Mouse (Mus musculus) neutrophil, adult 5-6 weeks (primary cell): ENCODE measurements around the gene Pkm. TPM values are rescaled to one million over a fixed set of nuclear protein-coding genes. Genes with fewer than 3 reads are reported as not detected.
A peak's percentile ranks its signal among the peaks of the same experiment; 100 is the strongest.

ENCODE experiments used
- ATAC-seq: fragments of 151-379, 151-347 bp; 2 replicates; pipeline ENCODE4 v1.8.0; 2017; ENCODE audit warnings: mild to moderate bottlenecking, moderate TSS enrichment; ENCODE audit not compliant: insufficient number of reproducible peaks, poor library complexity, low FRiP score, severe bottlenecking; ENCODE audit errors: extremely low read depth
- total RNA-seq: library from RNA; stranded (forward); fragments of 200-1000 nt; gene quantifications from 2 replicates; pipeline ENCODE4 v1.2.3, GENCODE M21; 2017

Pkm gene
- total RNA-seq: 837 and 859 TPM in 2 replicates

DNA sequence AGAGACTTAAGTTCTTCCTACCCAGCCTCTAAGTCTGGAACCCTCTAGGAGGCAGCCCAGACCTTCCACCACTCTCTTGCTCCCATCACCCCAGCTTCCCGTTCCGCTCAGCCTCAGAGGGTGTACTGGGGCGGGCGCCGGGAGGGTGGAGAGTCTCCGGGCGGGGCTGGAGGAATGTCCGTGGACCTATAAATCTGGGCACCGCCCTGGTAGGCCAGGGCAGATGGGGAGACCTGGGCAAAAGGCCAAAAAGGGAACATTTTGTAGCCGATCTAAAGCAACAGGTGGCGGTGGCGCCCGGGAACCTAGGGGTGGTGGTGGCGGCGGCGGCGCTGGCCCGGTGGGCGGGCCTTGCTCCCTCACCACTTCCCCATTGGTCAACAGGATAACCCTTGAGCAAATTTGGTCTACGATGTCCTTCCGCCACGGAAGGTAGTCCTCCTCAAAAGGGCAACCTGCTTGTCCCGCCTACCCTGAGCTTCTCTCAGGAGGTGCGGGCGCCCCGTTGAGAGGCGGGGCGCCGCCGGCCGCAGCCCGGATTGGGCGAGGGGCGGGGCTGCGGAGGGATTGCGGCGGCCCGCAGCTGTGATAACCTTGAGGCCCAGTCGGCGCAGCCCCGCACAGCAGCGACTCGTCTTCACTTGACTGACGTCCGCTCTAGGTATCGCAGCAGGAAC is at the start of gene Pkm:
TSS of gene Pkm (plus strand) at position 411 of the 677 bp plus-strand sequence.
- peak; percentile 79 for ATAC-seq

DNA sequence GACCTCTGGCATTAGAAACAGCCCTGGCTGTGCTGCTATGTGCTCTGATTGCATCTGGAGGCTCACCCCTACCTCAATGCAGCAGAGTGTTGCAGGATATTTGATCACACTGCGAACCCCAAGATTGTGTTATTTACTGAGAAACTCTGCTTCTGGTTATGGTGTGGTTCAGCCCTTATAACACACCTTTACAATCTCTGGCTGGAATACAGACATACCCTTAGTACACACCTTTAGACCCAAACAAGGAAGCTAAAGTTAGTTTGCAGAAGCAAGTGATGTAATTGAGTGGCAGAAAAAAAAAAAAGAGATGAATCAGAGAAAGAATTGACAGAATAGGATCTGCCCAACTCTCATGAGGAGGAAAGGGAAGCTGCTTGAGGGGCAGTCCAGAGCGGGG is 45.2 kb upstream of the Pkm start:
- ATAC-seq: no peak

DNA sequence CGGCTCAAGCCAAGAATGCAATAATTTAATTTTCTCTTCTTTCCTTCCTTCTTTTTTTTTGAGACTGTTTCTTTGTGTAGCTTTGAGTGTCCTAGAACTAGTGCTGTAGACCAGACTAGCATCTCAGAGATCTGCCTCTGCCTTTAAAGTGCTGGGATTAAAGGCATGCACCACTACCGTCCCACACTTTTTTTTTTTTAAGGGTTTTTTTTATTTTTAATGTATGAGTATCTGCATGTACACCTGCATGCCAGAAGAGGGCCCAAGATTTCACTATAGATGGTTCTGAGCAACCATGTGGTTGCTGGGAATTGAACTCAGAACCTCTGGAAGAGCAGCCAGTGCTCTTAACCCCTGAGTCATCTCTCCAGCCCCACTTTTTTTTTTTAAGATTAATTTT is 40.4 kb upstream of the Pkm start:
- no peak for ATAC-seq

DNA sequence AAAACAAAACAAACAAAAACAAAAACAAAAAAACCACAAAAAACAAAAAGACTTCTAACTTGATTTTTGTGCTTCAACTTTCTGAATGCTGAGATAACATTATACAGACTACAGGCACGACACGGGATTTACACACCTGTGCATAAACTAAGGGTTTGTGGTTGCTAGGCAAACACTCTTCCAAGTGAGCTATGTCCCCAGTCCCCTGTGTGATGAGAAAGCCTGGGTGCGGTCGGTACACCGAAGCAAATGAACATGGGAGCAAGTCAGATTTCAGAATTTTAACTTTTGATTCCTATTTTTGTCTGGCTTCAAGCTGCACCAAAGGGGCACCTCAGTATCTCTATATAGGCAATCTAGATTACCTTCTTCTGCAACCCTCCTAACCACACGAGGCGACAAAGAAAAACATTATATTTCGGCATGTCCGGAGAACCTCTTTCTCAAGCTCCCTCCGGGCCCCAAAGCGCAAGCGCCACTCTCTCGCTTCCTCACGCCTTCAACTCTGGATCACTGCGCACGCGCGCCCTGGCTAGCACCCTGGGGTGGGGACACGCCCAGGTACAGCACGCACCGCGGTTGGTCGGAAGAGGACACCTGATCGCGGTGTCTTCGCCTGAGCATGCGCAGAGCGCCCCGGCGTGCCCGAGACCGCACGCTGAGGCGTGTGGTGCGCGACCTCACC is 39.4 kb upstream of the Pkm start, which contains the start of gene Parp6:
TSS of gene Parp6 (plus strand) at position 663 of the 685 bp plus-strand sequence.
- peak; percentile 98 for ATAC-seq

DNA sequence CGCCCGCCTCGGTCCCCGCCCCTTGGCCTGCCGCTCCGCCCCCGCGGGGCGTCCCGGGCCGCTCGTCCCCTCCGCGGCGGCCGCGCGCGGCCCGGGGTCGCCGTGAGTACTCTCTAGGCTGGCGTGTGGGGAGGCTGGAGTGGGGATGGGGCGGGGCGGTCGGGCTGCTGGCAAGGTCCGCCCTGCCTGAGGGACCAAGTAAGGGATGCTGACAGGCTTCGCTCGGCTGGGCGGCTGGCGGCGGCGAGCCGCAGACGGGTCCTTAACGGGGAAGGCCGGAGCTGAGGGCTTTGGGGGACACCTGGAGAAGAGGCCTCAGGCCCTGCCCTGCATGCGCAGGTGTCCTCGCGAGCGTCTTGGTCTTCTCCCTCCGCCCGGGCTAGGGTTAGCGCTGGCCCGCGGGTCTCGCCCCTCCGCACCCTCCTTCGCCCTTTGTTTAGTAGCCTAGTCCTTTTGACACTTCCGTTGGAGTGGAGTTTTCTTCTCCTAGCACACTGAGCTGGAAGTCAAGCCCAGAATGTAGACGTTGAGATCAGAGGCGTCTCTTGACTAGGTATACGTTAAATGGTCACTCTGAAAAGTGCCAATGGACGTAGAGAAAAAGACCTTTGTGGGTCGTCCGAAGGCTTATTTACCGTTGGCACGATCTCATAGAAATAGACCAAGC is 38.7 kb upstream of the Pkm start:
- no peak for ATAC-seq

DNA sequence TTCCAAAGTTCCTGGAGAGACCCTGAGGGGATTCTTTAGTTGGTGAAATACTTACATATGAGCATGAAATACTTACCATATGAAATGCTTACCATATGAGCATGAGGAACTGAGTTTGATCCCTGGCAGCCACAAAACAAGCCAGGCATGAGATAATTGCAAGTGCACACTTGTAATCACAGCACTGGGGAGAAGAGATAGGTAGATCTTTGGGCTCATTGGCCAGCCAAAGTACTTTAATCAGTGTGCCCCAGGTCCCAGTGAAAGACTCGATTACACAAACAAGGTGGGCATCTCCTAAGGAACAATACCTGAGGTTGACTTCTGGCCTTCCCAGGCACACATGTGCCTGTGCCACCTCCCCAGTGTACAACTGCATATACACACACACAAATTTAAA is 17.8 kb upstream of the Pkm start:
- no peak for ATAC-seq

DNA sequence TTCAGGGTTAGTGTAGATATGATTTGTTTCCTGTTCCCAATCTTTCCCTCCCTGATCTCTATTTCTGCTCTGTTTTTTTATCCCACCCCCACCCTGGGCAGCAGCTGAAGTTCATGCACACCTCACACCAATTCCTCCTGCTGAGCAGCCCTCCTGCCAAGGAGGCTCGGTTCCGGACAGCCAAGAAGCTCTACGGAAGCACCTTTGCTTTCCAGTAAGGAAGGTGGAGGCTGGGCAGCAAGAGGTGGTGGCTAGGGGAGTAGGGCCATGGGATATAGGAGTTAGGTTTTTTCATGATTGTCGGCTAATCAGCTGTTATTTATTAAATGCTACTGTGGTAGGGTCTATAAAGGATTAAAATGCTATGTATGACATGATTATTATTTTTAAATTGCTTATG is 16.2 kb upstream of the Pkm start:
- no peak for ATAC-seq

DNA sequence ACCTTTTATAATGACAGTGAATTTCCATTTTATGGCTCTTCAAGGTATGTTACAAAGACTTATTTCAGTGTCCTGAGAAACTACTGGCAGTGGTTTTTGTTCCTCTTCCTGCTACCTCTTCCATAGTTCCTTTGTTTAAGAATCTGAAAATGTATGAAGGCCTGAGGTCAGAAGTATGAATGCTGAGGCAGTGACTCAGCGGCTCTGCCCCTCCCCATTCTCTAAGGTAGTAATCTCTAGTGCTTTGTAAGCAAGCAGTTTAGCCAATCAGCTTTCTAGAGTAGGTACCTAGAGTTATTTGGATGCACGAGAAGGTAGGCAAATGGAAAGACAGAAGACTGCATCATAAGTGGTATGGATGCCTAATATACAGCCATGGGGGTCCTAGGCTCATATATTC is 14.8 kb upstream of the Pkm start:
- no peak for ATAC-seq

DNA sequence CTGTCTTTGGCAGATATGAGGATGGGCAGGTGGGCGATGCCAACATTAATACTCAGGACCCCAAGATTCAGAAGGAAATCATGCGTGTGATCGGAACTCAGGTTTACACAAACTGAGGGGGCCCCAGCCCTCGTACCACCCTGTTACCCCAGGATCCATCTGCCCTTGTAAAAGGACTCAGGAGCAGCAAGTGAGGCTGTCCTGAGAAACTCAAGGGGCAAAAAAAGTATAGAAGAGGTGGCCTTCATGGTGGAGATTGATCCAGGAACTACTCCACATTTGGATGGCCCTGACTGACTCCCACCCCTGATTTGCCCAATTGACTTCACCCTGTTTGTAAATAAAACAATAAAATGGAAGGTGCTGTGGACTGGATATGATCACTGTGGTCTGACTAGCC is 6.3 kb upstream of the Pkm start:
- ATAC-seq: no peak

DNA sequence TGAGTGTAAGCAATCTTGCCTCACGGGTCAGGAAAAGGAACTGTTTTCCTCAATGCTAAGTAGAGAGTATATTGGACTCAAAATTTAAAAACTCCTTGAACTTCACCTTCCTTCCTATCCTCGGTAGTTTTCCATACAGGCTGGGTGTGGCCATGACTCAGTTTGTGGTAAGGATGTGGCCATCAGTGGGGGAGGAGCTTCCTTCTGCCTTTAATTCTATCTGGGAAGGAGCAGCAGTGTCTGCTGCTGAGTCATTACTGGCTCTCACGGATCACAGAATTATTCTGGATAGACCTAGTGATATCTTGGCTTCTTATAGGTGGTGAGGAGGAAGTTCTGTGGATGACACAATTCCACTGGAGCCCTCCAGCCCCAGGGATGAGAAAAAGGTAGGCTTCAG is 2.8 kb upstream of the Pkm start:
- ATAC-seq: no peak

DNA sequence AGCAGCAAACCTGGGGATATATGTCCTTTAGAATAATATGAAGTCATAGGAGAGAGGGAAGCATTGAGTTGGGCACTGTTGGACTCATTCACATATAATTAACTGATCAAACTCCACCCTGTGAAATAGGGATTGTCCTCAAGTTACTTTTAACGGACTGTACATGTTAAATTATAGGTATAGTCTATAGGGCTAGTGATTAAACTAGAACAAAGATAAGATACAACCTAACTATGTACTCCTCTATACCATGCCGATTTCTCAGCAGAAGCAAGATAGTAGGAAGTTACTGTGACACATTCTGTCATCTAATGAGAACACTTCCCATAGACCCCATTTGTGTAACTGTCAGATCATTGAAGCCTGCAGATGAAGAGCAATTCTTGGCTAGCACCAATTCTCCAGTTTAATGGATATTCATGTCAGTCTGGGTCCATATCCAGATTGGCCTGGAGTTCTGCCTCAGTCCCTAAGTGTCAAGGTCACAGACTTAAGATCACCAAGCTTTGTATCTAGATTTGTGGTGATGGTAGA is 1.7 kb upstream of the Pkm start:
- no peak for ATAC-seq

DNA sequence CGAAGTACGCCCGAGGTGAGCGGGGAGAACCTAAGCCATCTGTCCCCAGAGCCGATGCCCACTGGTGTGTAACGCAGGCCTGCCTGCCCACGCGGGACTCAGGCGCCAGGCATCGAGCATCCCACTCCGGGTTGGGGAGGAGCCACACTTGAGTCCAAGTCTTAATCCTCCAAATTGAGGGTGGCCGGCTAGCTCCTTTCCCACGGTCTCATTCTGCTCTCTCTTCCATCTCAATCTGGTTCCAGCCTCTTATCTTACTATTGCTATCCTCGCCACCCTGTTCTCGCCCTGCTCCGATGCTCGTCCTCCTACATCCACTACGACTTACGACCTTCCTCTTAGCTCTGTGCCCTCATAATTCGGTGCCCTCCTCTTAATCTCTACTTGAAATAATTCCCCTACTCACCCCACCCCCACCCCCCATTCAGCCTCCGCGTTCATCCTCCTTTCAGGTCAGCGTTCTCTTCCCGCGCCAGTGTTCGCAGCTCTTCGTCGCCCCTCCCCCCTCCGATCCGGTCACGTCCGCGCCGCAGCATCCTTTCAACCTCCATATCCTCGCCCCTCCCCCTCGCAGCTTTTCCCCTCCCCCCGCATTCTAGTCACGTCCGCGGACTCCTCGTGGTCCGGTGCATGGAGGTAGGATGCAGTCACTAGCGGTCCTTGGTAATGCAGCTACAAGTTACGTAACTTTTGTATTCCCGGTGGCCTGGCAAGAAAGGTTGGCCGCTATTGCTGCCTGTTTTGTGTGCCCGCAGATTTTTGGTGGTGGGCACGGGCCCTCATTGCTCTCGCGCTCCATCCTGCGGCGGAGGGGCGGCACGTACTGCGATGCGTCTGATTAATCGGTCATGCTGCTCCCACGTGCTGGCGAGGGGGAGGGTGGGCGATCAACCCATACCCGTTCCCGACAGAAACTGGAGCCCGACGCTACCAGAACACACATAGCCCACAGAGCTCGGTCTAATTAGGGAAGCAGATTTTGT is 758 bp downstream of the Pkm start:
- peak; percentile 18; the same call in 1 of the 2 replicates for ATAC-seq

DNA sequence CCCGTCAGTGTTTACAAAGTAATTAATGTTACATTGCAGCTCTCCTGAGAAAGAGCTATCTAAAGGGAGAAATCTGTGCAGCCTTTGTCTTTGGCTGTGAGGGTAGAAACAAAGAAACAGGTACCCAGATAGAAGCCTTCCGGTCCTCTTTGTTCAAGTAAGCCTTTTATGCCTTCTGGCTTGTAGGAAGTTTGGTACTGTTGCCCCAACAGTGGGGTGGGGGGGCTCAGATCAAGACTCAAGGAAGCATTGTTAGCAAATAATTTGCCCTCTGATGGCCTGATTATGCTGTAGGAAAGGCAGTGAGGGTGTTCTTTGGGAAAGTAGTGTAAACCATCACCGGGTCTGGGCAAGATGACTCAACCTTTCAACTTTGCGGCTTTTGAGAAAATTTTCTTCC is 2.0 kb downstream of the Pkm start:
- ATAC-seq: no peak

DNA sequence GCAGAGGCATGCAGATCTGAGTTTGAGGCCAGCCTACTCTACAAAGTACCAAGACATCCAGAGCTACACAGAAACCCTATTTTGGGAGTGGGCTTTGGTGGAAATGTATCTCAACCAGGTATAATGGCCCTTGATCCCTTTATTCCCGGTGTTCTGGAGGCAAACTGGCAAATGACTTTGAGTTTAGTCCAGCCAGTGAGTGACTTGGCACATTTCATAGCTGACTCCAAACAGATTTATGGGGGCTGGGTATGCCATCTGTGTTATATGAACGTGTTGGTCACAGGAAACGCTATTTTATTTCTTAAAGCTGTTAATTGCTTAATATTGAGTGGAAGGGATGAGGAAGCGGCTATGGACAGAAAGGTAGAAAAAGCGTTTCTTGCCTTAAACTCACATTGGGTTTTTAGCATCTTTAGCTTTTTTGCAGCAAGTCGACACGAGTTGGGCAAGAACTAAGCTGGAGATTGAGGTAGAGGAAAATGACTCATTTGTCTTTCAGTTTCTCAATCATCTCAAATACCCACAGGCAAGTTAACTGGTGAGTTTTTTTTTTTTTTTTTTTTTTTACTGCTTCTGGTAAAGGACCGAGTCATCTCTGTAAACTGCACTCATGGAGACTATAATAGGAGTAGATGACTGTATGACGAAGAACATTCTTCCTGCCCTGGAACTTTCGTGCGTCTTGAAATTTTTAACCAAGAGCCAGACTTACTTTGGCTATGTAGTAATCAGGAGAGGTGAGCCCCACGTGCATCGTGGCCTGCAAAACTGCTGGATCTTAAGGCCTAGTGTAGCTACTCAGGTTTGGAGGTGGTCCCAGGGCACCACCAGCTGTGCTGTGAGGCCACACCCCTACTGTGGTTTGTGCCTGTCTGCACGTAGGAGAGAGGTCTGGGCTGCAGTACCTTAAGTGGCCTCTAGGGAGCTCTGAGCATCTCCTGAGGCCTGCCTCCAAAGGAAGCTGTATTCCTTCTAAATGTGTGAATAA is 3.2 kb downstream of the Pkm start:
- peak; percentile 48 for ATAC-seq

DNA sequence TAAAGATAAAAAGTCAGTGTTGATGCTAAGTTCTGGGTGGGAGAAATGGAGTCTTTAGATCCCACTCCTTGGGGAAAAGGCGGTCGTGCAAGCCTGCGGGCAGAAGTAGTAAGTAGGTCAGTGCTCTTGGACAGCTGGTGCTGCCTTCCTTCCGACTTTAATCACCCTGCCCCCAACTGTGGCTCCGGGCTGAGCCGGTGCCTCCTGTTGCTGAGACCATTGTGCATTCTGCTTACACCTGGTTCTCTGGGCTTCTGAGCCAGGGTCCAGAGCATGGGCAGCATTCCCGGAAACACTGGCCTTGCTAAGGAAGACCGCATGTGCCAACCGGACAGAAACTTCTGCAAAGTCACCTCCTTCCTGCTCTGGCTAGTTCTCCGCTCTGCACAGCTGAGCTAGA is 4.3 kb downstream of the Pkm start:
- ATAC-seq: no peak

DNA sequence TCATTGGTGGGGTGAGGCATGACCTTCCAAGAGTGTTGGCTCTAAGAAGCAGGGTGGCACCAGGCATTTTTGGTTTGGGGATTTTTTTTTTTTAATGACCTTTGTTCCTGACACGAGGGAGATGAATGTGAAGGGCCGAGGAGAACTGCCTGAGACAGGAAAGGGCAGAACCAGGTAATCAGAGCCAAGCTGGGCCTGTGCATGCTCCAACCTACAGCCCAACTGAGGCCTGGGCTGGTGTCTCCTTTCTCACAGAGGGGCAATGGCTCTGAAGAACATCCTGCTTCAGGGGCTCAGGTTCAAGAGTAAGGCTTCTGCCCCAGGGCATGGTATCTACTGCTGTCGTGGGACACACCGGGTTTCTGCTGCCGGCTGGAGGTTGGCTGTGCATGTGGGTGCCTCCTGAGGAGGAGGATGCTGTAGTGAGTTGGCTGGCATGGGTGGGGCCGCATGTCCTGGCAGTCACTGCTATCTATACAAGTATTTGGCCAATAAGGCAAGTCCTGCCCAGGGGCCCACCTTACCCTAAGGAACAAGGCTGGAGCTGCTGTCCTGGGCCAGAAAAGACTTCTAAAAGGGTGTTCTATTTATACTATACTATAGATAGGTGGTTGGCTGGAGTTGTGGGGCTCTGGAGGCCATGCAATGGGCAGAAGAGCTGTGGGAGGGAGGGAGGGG is 5.3 kb downstream of the Pkm start:
- ATAC-seq: no peak

DNA sequence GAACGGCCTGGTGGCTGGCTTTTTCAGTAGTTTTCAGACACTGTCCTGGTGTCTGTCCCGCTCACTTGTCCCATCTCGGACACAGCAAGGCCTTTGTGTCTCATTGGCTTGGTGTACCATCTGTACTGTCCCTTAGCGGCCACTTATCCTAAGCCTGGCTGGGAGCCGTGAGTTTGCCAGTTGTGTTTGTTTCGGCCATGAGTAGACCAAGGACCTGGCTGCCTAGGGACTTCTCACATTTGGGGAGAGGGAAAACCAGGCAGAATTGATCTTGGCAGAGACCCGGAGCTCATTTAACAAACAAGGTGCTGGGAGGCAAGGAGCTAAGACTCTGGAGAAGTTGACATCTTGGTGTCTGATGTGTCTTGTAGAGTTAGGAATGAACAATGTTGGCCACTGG is 7.1 kb downstream of the Pkm start:
- no peak for ATAC-seq
